Mouse (Mus musculus) MEL (cell line): ENCODE measurements around the gene Map3k9. TPM values are rescaled to one million over a fixed set of nuclear protein-coding genes. Genes with fewer than 3 reads are reported as not detected.

ENCODE experiments used
- DNase-seq: peaks from one replicate; pipeline ENCODE4 v3.0.0; 2011; ENCODE audit warnings: low read depth, low spot score
- H3K27ac ChIP-seq: 2 replicates; pipeline ENCODE4 v1.5.1; 2012; ENCODE audit warnings: low read depth, mild to moderate bottlenecking, control low read depth, low read length, moderate library complexity; ENCODE audit not compliant: control insufficient read depth
- H3K27me3 ChIP-seq, 2 experiments: fragments of 150-350 bp in 1 of 2; sonication (generic) in 1 of 2; 2 replicates each; pipeline ENCODE4 v1.6.1; 2012; ENCODE audit warnings: low read length in 2 of 2, mild to moderate bottlenecking in 2 of 2, improper control_type of control experiment in 1 of 2, moderate library complexity in 1 of 2; ENCODE audit not compliant: insufficient read depth in 2 of 2, control insufficient read depth in 1 of 2
- H3K36me3 ChIP-seq, 2 experiments: 2 replicates each; pipeline ENCODE4 v1.6.1; 2012 to 2014; ENCODE audit warnings: low read length in 2 of 2, improper control_type of control experiment in 1 of 2, inconsistent platforms in 1 of 2, mild to moderate bottlenecking in 1 of 2; ENCODE audit not compliant: insufficient read depth in 2 of 2, control insufficient read depth in 1 of 2
- H3K4me1 ChIP-seq, 2 experiments: fragments of 150-350 bp in 1 of 2; sonication (generic) in 1 of 2; 2 replicates each; pipeline ENCODE4 v1.6.1; 2012; ENCODE audit warnings: low read length in 2 of 2, improper control_type of control experiment in 1 of 2, mild to moderate bottlenecking in 1 of 2; ENCODE audit not compliant: insufficient read depth in 2 of 2, control insufficient read depth in 1 of 2
- H3K4me3 ChIP-seq, 2 experiments: fragments of 150-350 bp in 1 of 2; sonication (generic) in 1 of 2; 2 replicates each; pipeline ENCODE4 v1.5.1; 2012; ENCODE audit warnings: low read depth in 2 of 2, low read length in 2 of 2, mild to moderate bottlenecking in 2 of 2, moderate library complexity in 2 of 2, control low read depth in 1 of 2, improper control_type of control experiment in 1 of 2; ENCODE audit not compliant: control insufficient read depth in 1 of 2, insufficient read depth in 1 of 2
- H3K79me2 ChIP-seq: 2 replicates; pipeline ENCODE4 v1.6.1; 2012; ENCODE audit warnings: mild to moderate bottlenecking, low read length, moderate library complexity; ENCODE audit not compliant: control insufficient read depth, poor library complexity, insufficient read depth
- H3K9ac ChIP-seq: 2 replicates; pipeline ENCODE4 v1.6.1; 2012; ENCODE audit warnings: low read depth, mild to moderate bottlenecking, control low read depth, low read length, moderate library complexity; ENCODE audit not compliant: control insufficient read depth, poor library complexity, severe bottlenecking
- H3K9me3 ChIP-seq: fragments of 150-350 bp; sonication (generic); replicated peaks from 2 replicates; pipeline ENCODE4 v1.6.1; 2012; ENCODE audit warnings: mild to moderate bottlenecking, low read length, improper control_type of control experiment, moderate library complexity; ENCODE audit not compliant: insufficient read depth
- BHLHE40 ChIP-seq: IDR thresholded peaks from 2 replicates; pipeline ENCODE4 v1.6.1; 2012; ENCODE audit warnings: low read depth, mild to moderate bottlenecking, inconsistent platforms, low read length, improper control_type of control experiment, borderline replicate concordance
- CHD1 ChIP-seq: IDR thresholded peaks from 2 replicates; pipeline ENCODE4 v1.6.1; 2012; ENCODE audit warnings: low read depth, mild to moderate bottlenecking, inconsistent platforms, low read length, improper control_type of control experiment
- CHD2 ChIP-seq: IDR thresholded peaks from 2 replicates; pipeline ENCODE4 v1.6.1; 2011; ENCODE audit warnings: low read length, improper control_type of control experiment
- CTCF ChIP-seq, 3 experiments: IDR thresholded peaks in 2 of 3; conservative IDR thresholded peaks in 1 of 3; 2 replicates each; pipeline ENCODE4 v1.5.1; 2011 to 2012; ENCODE audit warnings: low read length in 3 of 3, low read depth in 2 of 3, mild to moderate bottlenecking in 2 of 3, improper control_type of control experiment in 1 of 3, inconsistent platforms in 1 of 3, mixed read lengths in 1 of 3, moderate library complexity in 1 of 3; ENCODE audit not compliant: control insufficient read depth in 1 of 3, insufficient read depth in 1 of 3, poor library complexity in 1 of 3, severe bottlenecking in 1 of 3
- E2F4 ChIP-seq: IDR thresholded peaks from 2 replicates; pipeline ENCODE4 v1.6.1; 2011; ENCODE audit warnings: low read depth, low read length, improper control_type of control experiment, borderline replicate concordance
- ELF1 ChIP-seq: IDR thresholded peaks from 2 replicates; pipeline ENCODE4 v1.6.1; 2014; ENCODE audit warnings: low read depth, mild to moderate bottlenecking, inconsistent platforms, low read length, improper control_type of control experiment, moderate library complexity
- EP300 ChIP-seq, 2 experiments: IDR thresholded peaks; 2 replicates each; pipeline ENCODE4 v1.6.1; 2011; ENCODE audit warnings: improper control_type of control experiment in 2 of 2, low read length in 2 of 2, low read depth in 1 of 2, mild to moderate bottlenecking in 1 of 2
- ETS1 ChIP-seq: IDR thresholded peaks from 2 replicates; pipeline ENCODE4 v1.6.1; 2012; ENCODE audit warnings: low read depth, mild to moderate bottlenecking, inconsistent platforms, low read length, improper control_type of control experiment, moderate library complexity
- GABPA ChIP-seq: IDR thresholded peaks from 2 replicates; pipeline ENCODE4 v1.6.1; 2012; ENCODE audit warnings: low read depth, mild to moderate bottlenecking, inconsistent platforms, low read length, improper control_type of control experiment, moderate library complexity
- GATA1 ChIP-seq: IDR thresholded peaks from 2 replicates; pipeline ENCODE4 v1.6.1; 2011; ENCODE audit warnings: low read depth, low read length, improper control_type of control experiment
- HCFC1 ChIP-seq: IDR thresholded peaks from 2 replicates; pipeline ENCODE4 v1.6.1; 2012; ENCODE audit warnings: low read depth, mild to moderate bottlenecking, inconsistent platforms, low read length, improper control_type of control experiment, moderate library complexity
- JUND ChIP-seq: IDR thresholded peaks from 2 replicates; pipeline ENCODE4 v1.6.1; 2011; ENCODE audit warnings: low read depth, mild to moderate bottlenecking, improper control_type of control experiment, low read length
- MAFK ChIP-seq: IDR thresholded peaks from 2 replicates; pipeline ENCODE4 v1.6.1; 2011; ENCODE audit warnings: low read depth, mild to moderate bottlenecking, low read length, improper control_type of control experiment, borderline replicate concordance
- MAX ChIP-seq: IDR thresholded peaks from 2 replicates; pipeline ENCODE4 v1.6.1; 2011; ENCODE audit warnings: low read length, improper control_type of control experiment
- MAZ ChIP-seq: IDR thresholded peaks from 2 replicates; pipeline ENCODE4 v1.6.1; 2012; ENCODE audit warnings: low read depth, mild to moderate bottlenecking, inconsistent platforms, low read length, improper control_type of control experiment
- MEF2A ChIP-seq: IDR thresholded peaks from 2 replicates; pipeline ENCODE4 v1.6.1; 2014; ENCODE audit warnings: low read depth, mild to moderate bottlenecking, inconsistent platforms, low read length, improper control_type of control experiment; ENCODE audit not compliant: poor library complexity, insufficient replicate concordance, severe bottlenecking; ENCODE audit errors: extremely low read depth
- MXI1 ChIP-seq: IDR thresholded peaks from 2 replicates; pipeline ENCODE4 v1.6.1; 2011; ENCODE audit warnings: mild to moderate bottlenecking, low read depth, low read length, improper control_type of control experiment
- MYB ChIP-seq: IDR thresholded peaks from 2 replicates; pipeline ENCODE4 v1.6.1; 2011; ENCODE audit warnings: mild to moderate bottlenecking, low read depth, low read length, improper control_type of control experiment
- MYC ChIP-seq: IDR thresholded peaks from 2 replicates; pipeline ENCODE4 v1.6.1; 2011; ENCODE audit warnings: low read depth, mild to moderate bottlenecking, low read length, improper control_type of control experiment, moderate library complexity
- NELFE ChIP-seq: IDR thresholded peaks from 2 replicates; pipeline ENCODE4 v1.6.1; 2011; ENCODE audit warnings: low read depth, low read length, improper control_type of control experiment
- POLR2A ChIP-seq, 2 experiments: IDR thresholded peaks; 2 replicates each; pipeline ENCODE4 v1.6.1; 2011 to 2012; ENCODE audit warnings: low read length in 2 of 2, mild to moderate bottlenecking in 2 of 2, control low read depth in 1 of 2, improper control_type of control experiment in 1 of 2, low read depth in 1 of 2, moderate library complexity in 1 of 2; ENCODE audit not compliant: control insufficient read depth in 1 of 2, insufficient read depth in 1 of 2, poor library complexity in 1 of 2
- POLR2AphosphoS2 ChIP-seq: IDR thresholded peaks from 2 replicates; pipeline ENCODE4 v1.6.1; 2011; ENCODE audit warnings: low read length, improper control_type of control experiment
- RAD21 ChIP-seq: IDR thresholded peaks from 2 replicates; pipeline ENCODE4 v1.6.1; 2011; ENCODE audit warnings: mild to moderate bottlenecking, low read depth, low read length, improper control_type of control experiment
- RCOR1 ChIP-seq: IDR thresholded peaks from 2 replicates; pipeline ENCODE4 v1.6.1; 2012; ENCODE audit warnings: low read depth, mild to moderate bottlenecking, inconsistent platforms, low read length, improper control_type of control experiment
- SIN3A ChIP-seq: IDR thresholded peaks from 2 replicates; pipeline ENCODE4 v1.6.1; 2012; ENCODE audit warnings: low read length, improper control_type of control experiment, inconsistent platforms
- SMC3 ChIP-seq: IDR thresholded peaks from 2 replicates; pipeline ENCODE4 v1.6.1; 2011; ENCODE audit warnings: low read depth, low read length, improper control_type of control experiment
- TAL1 ChIP-seq: IDR thresholded peaks from 2 replicates; pipeline ENCODE4 v1.6.1; 2012; ENCODE audit warnings: mild to moderate bottlenecking, inconsistent platforms, low read length, moderate library complexity, mixed read lengths
- TBP ChIP-seq: IDR thresholded peaks from 2 replicates; pipeline ENCODE4 v1.8.0; 2011; ENCODE audit warnings: low read depth, low read length, improper control_type of control experiment
- UBTF ChIP-seq: IDR thresholded peaks from 2 replicates; pipeline ENCODE4 v1.6.1; 2012; ENCODE audit warnings: low read depth, mild to moderate bottlenecking, inconsistent platforms, low read length, improper control_type of control experiment, moderate library complexity, borderline replicate concordance; ENCODE audit not compliant: insufficient read depth
- USF1 ChIP-seq: IDR thresholded peaks from 2 replicates; pipeline ENCODE4 v1.6.1; 2014; ENCODE audit warnings: low read depth, mild to moderate bottlenecking, inconsistent platforms, low read length, improper control_type of control experiment, moderate library complexity
- USF2 ChIP-seq, 2 experiments: IDR thresholded peaks; 2 replicates each; pipeline ENCODE4 v1.6.1; 2011 to 2012; ENCODE audit warnings: improper control_type of control experiment in 2 of 2, low read length in 2 of 2, borderline replicate concordance in 1 of 2, inconsistent platforms in 1 of 2, low read depth in 1 of 2, mild to moderate bottlenecking in 1 of 2; ENCODE audit not compliant: insufficient read depth in 1 of 2
- ZC3H11A ChIP-seq: IDR thresholded peaks from 2 replicates; pipeline ENCODE4 v1.6.1; 2012; ENCODE audit warnings: low read depth, mild to moderate bottlenecking, inconsistent platforms, low read length, improper control_type of control experiment
- ZKSCAN1 ChIP-seq: IDR thresholded peaks from 2 replicates; pipeline ENCODE4 v1.6.1; 2012; ENCODE audit warnings: low read depth, mild to moderate bottlenecking, inconsistent platforms, low read length, improper control_type of control experiment, moderate library complexity
- ZMIZ1 ChIP-seq: IDR thresholded peaks from 2 replicates; pipeline ENCODE4 v1.6.1; 2012; ENCODE audit warnings: low read depth, mild to moderate bottlenecking, inconsistent platforms, low read length, improper control_type of control experiment, moderate library complexity
- ZNF384 ChIP-seq: IDR thresholded peaks from 2 replicates; pipeline ENCODE4 v1.6.1; 2012; ENCODE audit warnings: low read depth, mild to moderate bottlenecking, inconsistent platforms, low read length, improper control_type of control experiment
- polyA plus RNA-seq, 2 experiments: library from polyadenylated mRNA; stranded (reverse) in 1 of 2; unstranded in 1 of 2; fragments of >175 nt in 1 of 2; fragments of >200 nt in 1 of 2; gene quantifications; 2 replicates each; pipeline versions ENCODE4 v1.2.1 to v1.2.4; 2012; ENCODE audit warnings: low replicate concordance in 2 of 2, low read depth in 1 of 2; ENCODE audit not compliant: insufficient read length in 2 of 2, insufficient read depth in 1 of 2, missing spikeins in 1 of 2
- total RNA-seq: library from RNA; depleted of rRNA; stranded (reverse); fragments of 300-350 nt; gene quantifications from 2 replicates; pipeline ENCODE4 v1.2.3, GENCODE M21; 2012

Map3k9 gene
- total and polyA plus RNA-seq, 3 experiments = not detected

DNA sequence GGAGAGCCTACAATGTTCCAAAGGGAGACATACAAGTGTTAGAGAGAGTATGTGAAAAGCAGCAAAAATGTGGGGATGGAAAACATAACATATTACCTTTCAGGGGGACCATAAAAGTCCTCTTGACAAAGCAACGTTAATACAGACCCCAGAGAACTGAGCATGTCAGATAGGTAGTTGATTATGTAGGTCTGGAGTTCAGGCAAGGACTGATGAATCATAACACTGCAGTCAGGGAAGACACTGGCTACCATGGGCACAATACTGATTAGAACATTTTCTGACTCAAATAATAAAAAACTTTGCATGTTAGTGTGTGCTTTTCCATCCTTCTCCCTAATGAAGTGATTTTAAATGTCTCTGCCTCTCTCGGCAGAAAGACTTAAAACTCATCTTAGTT, 8.5 kb upstream of the Map3k9 start (continued):
- TF ChIP-seq ZKSCAN1 (no peak), MYB (no peak), SMC3 (no peak), CTCF (IDR thresholded peaks at IDR 0.05 in 2 of 3, conservative IDR thresholded peaks at IDR 0.05 in 1 of 3; ENCODE audit: control insufficient read depth in 1 of 3, insufficient read depth in 1 of 3, low read depth in 2 of 3, low read length in 3 of 3, poor library complexity in 1 of 3, severe bottlenecking in 1 of 3) (no peak), TBP (no peak), TAL1 (no peak), JUND (no peak)

DNA sequence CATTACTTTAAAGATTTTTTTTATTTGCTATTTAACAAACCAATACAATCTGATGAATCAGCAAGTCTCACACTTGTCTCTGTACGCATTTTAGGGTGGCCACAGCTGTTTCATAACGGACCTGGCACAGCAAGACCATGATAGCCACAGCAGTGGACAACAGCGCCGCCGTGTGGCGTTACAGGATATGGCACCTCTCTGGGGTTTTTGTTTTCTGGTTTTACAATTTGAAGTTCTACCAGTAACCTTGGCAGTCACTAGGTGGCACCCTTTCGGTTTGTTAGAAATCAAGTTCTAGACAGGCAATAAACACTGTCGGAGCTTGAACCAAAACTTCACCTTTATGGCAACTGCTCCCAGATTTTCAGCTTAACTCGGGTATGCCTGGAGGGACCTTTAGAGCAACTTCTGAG, 7.7 kb upstream of the Map3k9 start:
- H3K4me3 ChIP-seq = peak overlapping the region; percentile 61 to 66
- no peaks in the 10 kb centered on the region for H3K36me3 ChIP-seq
- H3K9ac ChIP-seq = peak overlapping the region; percentile 60
- H3K79me2 ChIP-seq = no peaks in the 10 kb centered on the region; the same call in 1 of the 2 replicates
- H3K9me3 ChIP-seq = no peaks in the 10 kb centered on the region
- no peaks in the 10 kb centered on the region; a peak in 1 of 4 replicates for H3K4me1 ChIP-seq
- peaks cover 0 to 5% of the 10 kb centered on the region in 2 experiments; a peak in 2 of 4 replicates for H3K27me3 ChIP-seq
- DNase-seq = peak; percentile 92
- H3K27ac ChIP-seq = no peak overlapping the region
- TF ChIP-seq MXI1 (0 out of 2 replicates have a peak, but pooled peaks have one; percentile 3), NELFE (no peak), GATA1 (peak; percentile 36; the same call in 1 of the 2 replicates), MYB (0 out of 2 replicates have a peak, but pooled peaks have one; percentile 18), MAFK (peak; percentile 83; the same call in 1 of the 2 replicates), USF2 (IDR thresholded peaks at IDR 0.05; ENCODE audit: borderline replicate concordance in 1 of 2, insufficient read depth in 1 of 2, low read depth in 1 of 2, low read length in 2 of 2) (no peak), RCOR1 (no peak), POLR2A (IDR thresholded peaks at IDR 0.05; ENCODE audit: control insufficient read depth in 1 of 2, insufficient read depth in 1 of 2, low read depth in 1 of 2, low read length in 2 of 2, poor library complexity in 1 of 2) (no peak), JUND (no peak), CHD2 (no peak), CHD1 (no peak), RAD21 (peak; percentile 98), POLR2AphosphoS2 (no peak), E2F4 (no peak), MAZ (no peak), ELF1 (0 out of 2 replicates have a peak, but pooled peaks have one; percentile 13), HCFC1 (peak; percentile 48; the same call in 1 of the 2 replicates), MYC (0 out of 2 replicates have a peak, but pooled peaks have one; percentile 37), SMC3 (peak; percentile 95), SIN3A (peak; percentile 76), MEF2A (no peak), GABPA (no peak), TBP (no peak), ZNF384 (peak; percentile 38; the same call in 1 of the 2 replicates), BHLHE40 (peak; percentile 66; the same call in 1 of the 2 replicates), USF1 (no peak), ZC3H11A (peak; percentile 92), MAX (no peak), ETS1 (peak; percentile 41; the same call in 1 of the 2 replicates), ZMIZ1 (no peak), EP300 (IDR thresholded peaks at IDR 0.05; ENCODE audit: low read depth in 1 of 2, low read length in 2 of 2) (peak in 1 of 2 experiments; percentile 21; a peak in 1 of 4 replicates), UBTF (no peak)
